In the genomic region with DNA sequence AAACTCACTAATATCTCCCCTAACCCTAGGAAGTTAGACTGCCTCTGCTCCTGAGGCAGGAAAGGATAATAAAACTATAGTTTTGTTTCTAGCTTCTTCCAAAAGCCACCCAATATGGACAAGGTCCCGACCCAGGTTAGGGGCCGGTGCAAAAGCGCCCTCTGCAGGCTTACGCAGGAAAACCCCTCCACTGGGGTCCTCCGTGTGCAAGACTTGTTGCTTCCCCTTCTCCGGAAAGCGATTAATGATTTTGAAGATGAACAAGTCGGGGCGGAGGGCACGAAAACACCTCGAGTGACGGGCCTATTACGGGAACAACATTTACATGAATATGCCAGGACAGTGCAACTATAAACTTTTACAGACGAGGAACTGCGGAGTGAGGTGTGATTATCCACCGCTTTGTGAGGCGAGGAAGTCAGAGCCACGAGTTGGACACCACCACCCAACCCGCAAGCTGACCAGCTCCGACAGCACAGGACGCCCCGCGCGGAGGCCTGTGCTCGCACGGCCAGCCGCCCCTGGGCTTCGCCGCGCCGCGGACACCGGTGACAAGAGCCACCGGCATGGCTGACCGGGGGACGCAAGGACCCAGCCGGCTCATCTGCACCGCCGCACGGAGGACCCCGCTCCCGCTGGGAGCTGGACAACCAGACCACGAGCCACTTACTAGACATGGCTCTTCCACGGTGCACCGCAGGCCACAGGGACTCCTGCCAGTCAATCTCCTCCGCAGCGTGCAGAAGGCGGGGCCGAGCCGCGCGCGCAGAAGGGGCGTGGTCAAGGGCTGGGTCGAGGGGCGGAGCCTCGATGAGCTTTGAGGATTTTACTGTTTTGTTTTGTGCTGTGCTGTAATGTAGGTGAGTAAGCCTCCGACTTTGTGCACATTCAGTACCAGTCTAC, we compare ENCODE assay signal across 8 mouse cellular contexts. TPM values are rescaled to one million over a fixed set of nuclear protein-coding genes. Genes with fewer than 3 reads are reported as not detected.
DNase-seq lines count a peak whose midpoint lies in the region; ATAC-seq and TF ChIP-seq lines count a peak whose summit lies in the region.

A gene (minus strand): TSS at position 731 of the 903 bp plus-strand sequence.

- H3K9ac ChIP-seq in forebrain, embryonic 15.5 days (replicated peaks) = peak within 1 kb of the TSS; percentile 77

- no peaks in the 10 kb centered on the region for H3K9me3 ChIP-seq in forebrain, embryonic 15.5 days

- H3K36me3 ChIP-seq in forebrain, embryonic 15.5 days = peaks cover 7% of the 10 kb centered on the region; the same call in 1 of the 2 replicates

- peak; percentile 85 for DNase-seq in ES-CJ7 (ENCODE audit: low read depth, low spot score)
- DNase-seq in cerebellum, adult 11 months = peak; percentile 89
- DNase-seq in heart, postnatal 25 days (ENCODE audit: low spot score) = peak; percentile 87
- peak; percentile 91 to 95 for DNase-seq in layer of hippocampus, adult 18-20 months (ENCODE audit: low spot score in 2 of 2)
- DNase-seq in lung, adult 2 months = peak; percentile 97
- peak; percentile 90 to 91 for DNase-seq in thymus, adult 18-20 months

- peak within 1 kb of the TSS; percentile 85 for H3K4me3 ChIP-seq in forebrain, embryonic 15.5 days
- H3K4me3 ChIP-seq in lung, adult 2 months (replicated peaks; ENCODE audit: extremely low read depth, low read depth, low read length) = peak within 1 kb of the TSS; percentile 71

- intact Hi-C loops in heart, postnatal 25 days (cut with DNase I) = no loop called here

- H3K4me1 ChIP-seq in forebrain, embryonic 15.5 days = peaks cover 11% of the 10 kb centered on the region; the same call in 1 of the 2 replicates
- peaks cover 5% of the 10 kb centered on the region; the same call in 1 of the 2 replicates for H3K4me1 ChIP-seq in lung, adult 2 months (ENCODE audit: control insufficient read depth, insufficient read depth, low read length)

- under 1% methylated on average over 58 of the region's 58 CpGs for WGBS in forebrain, embryonic 15.5 days
- WGBS in lung, adult 2 months = under 1% methylated on average over 58 of the region's 58 CpGs

- H3K27ac ChIP-seq in forebrain, embryonic 15.5 days (replicated peaks) = peak within 1 kb of the TSS; percentile 78

- peak; percentile 69; the same call in 1 of the 2 replicates for TF ChIP-seq POLR2A in lung, adult 2 months (IDR thresholded peaks at IDR 0.05; ENCODE audit: borderline replicate concordance, extremely low read depth, low read depth, low read length)

- peak within 1 kb of the TSS; percentile 80 for H3K4me2 ChIP-seq in forebrain, embryonic 15.5 days (replicated peaks)

- TF ChIP-seq CTCF in lung, adult 2 months (IDR thresholded peaks at IDR 0.05; ENCODE audit: insufficient read depth, low read length) = peak; percentile 72

- no peaks in the 10 kb centered on the region for H3K27me3 ChIP-seq in forebrain, embryonic 15.5 days

- peak; percentile 97 for ATAC-seq in forebrain, embryonic 15.5 days (replicated peaks)
- ATAC-seq in neutrophil, adult 5-6 weeks (ENCODE audit: extremely low read depth, insufficient number of reproducible peaks, low FRiP score, poor library complexity, severe bottlenecking) = peak; percentile 91

RNA-seq across cellular contexts. Expression of the gene that starts here (rescaled TPM):
- 37.7 and 41.1 TPM in 2 replicates for polyA plus RNA-seq in forebrain, embryonic 15.5 days (2015; fragmentation: Nextera tagmentation; extraction: Ambion mirVana)
- 10 to 100 TPM; 31.8 to 31.9 TPM for total RNA-seq in heart, postnatal 25 days (2021)
- total RNA-seq in layer of hippocampus, adult 18-20 months (2021) = 10 to 100 TPM; 10.7 to 14.0 TPM
- 7.9 and 13.1 TPM in 2 replicates for polyA plus RNA-seq in lung, adult 2 months (2012; rRNA removed)
- 11.8 and 17.1 TPM in 2 replicates for total RNA-seq in neutrophil, adult 5-6 weeks (2017)

Comparison
In these comparisons a context has a peak if more than half of its experiments do, and no peak if none do; other contexts are left out.
1. Peak in every context shown above with its lines: DNase-seq, ATAC-seq, H3K4me3 ChIP-seq and H3K27ac ChIP-seq.